Mouse (Mus musculus): ENCODE results near the gene Mcm7. TPM values are rescaled to one million over a fixed set of nuclear protein-coding genes. Genes with fewer than 3 reads are reported as not detected.

The Mcm7 gene
- polyA plus RNA-seq, 1 experiment from 2014 or later: 225 TPM

- peaks cover 34% of the 10 kb centered on the region for H3K36me3 ChIP-seq
These were observed 35.0 kb downstream of the Mcm7 start for GRCm38 (mm10) chr5:138137257-138137656.

GRCm38 (mm10) chr5:138132425-138133064 is 39.7 kb downstream of the Mcm7 start:
- H3K27me3 ChIP-seq (ENCODE audit: insufficient read depth, poor library complexity, severe bottlenecking): no peaks in the 10 kb centered on the region
- no peaks in the 10 kb centered on the region for H3K4me1 ChIP-seq
- no peaks in the 10 kb centered on the region for H3K9me3 ChIP-seq
- no peak overlapping the region for H3K4me3 ChIP-seq
- H3K27ac ChIP-seq: no peak overlapping the region
- DNase-seq (ENCODE audit: low spot score): no peak
- WGBS: 87% methylated on average over 5 of the region's 5 CpGs
- H3K36me3 ChIP-seq: peaks cover 76% of the 10 kb centered on the region

More at GRCm38 (mm10) chr5:138137257-138137656, 35.0 kb downstream of the Mcm7 start:
- DNase-seq (ENCODE audit: low spot score): no peak
- Histone ChIP-seq H3K9me3 (no peaks in the 10 kb centered on the region), H3K27ac (no peak overlapping the region), H3K4me3 (no peak overlapping the region), H3K4me1 (no peaks in the 10 kb centered on the region), H3K27me3 (ENCODE audit: insufficient read depth, poor library complexity, severe bottlenecking) (no peaks in the 10 kb centered on the region)
- WGBS: 65% methylated on average over 4 of the region's 4 CpGs

- Histone ChIP-seq H3K27me3 (ENCODE audit: insufficient read depth, poor library complexity, severe bottlenecking) (no peaks in the 10 kb centered on the region), H3K9me3 (no peaks in the 10 kb centered on the region), H3K4me3 (peak overlapping the region; percentile 78), H3K27ac (peak overlapping the region; percentile 95; the same call in 1 of the 2 replicates), H3K4me1 (peaks cover 11% of the 10 kb centered on the region), H3K36me3 (peaks cover 27% of the 10 kb centered on the region)
- no peak for DNase-seq (ENCODE audit: low spot score)
- WGBS: 90% methylated on average over 3 of the region's 3 CpGs
These were observed 54.2 kb downstream of the Mcm7 start for GRCm38 (mm10) chr5:138118041-138118440.

GRCm38 (mm10) chr5:138117199-138118015 is 54.8 kb downstream of the Mcm7 start:
- peaks cover 11% of the 10 kb centered on the region for H3K4me1 ChIP-seq
- no peaks in the 10 kb centered on the region for H3K27me3 ChIP-seq (ENCODE audit: insufficient read depth, poor library complexity, severe bottlenecking)
- no peaks in the 10 kb centered on the region for H3K9me3 ChIP-seq
- H3K27ac ChIP-seq: peak overlapping the region; percentile 95
- H3K4me3 ChIP-seq: peak overlapping the region; percentile 78
- no peak for DNase-seq (ENCODE audit: low spot score)
- WGBS: 11% methylated on average over 16 of the region's 16 CpGs
- H3K36me3 ChIP-seq: peaks cover 22% of the 10 kb centered on the region

- Histone ChIP-seq H3K4me3 (peak within 1 kb of the TSS; percentile 78), H3K36me3 (peaks cover 17% of the 10 kb centered on the region), H3K27ac (peak within 1 kb of the TSS; percentile 95), H3K27me3 (ENCODE audit: insufficient read depth, poor library complexity, severe bottlenecking) (no peaks in the 10 kb centered on the region), H3K9me3 (no peaks in the 10 kb centered on the region), H3K4me1 (peaks cover 11% of the 10 kb centered on the region)
- 6% methylated on average over 38 of the region's 38 CpGs for whole genome bisulfite sequencing
- DNase-seq (ENCODE audit: low spot score): peak; percentile 93
These were observed 55.7 kb downstream of the Mcm7 start, which contains the start of gene Zscan21 for GRCm38 (mm10) chr5:138116255-138117198. Gene Zscan21, plus strand, starts transcription at chr5:138116903.

MicroRNAs within 50 kb of the gene (microRNA counts, 519-probe panel; counts per million panel counts)
- microRNA mmu-miR-106b (6,542 counts per million, percentile 68 among the panel's probes with 10 or more counts), microRNA mmu-miR-25 (9,174 counts per million, percentile 94 among the panel's probes with 10 or more counts), microRNA mmu-miR-93 (6,801 counts per million, percentile 72 among the panel's probes with 10 or more counts)

Small RNAs within 50 kb of the gene (microRNA-seq; reads per million reads assigned to microRNA genes)
- gene Mir106b (5,562 reads per million, percentile 91 among the genes with 10 or more reads in this experiment), gene Mir25 (473 reads per million, percentile 71 among the genes with 10 or more reads in this experiment), gene Mir93 (7,883 reads per million, percentile 93 among the genes with 10 or more reads in this experiment)

Other genes starting within 250 kb of the Mcm7 start
- not detected in 2 replicates for gene Gjc3, start 209.3 kb downstream of the Mcm7 start, polyA plus RNA-seq (2016; fragmentation: Nextera tagmentation; extraction: Ambion mirVana)
- gene Azgp1, start 190.9 kb downstream of the Mcm7 start, polyA plus RNA-seq (2016; fragmentation: Nextera tagmentation; extraction: Ambion mirVana): not detected in 2 replicates
- not detected in 2 replicates for gene Smok3a, start 151.2 kb downstream of the Mcm7 start, polyA plus RNA-seq (2016; fragmentation: Nextera tagmentation; extraction: Ambion mirVana)
- not detected in 2 replicates for gene Smok3b, start 151.0 kb downstream of the Mcm7 start, polyA plus RNA-seq (2016; fragmentation: Nextera tagmentation; extraction: Ambion mirVana)
- not detected in 2 replicates for gene Smok3c, start 119.2 kb downstream of the Mcm7 start, polyA plus RNA-seq (2016; fragmentation: Nextera tagmentation; extraction: Ambion mirVana)
- gene Zkscan1, start 87.3 kb downstream of the Mcm7 start, polyA plus RNA-seq (2016; fragmentation: Nextera tagmentation; extraction: Ambion mirVana): 15.6 and 15.8 TPM in 2 replicates
- 50.0 and 65.1 TPM in 2 replicates for gene Zscan21, start 55.5 kb downstream of the Mcm7 start, polyA plus RNA-seq (2016; fragmentation: Nextera tagmentation; extraction: Ambion mirVana)
- gene Zfp113, start 16.7 kb downstream of the Mcm7 start, polyA plus RNA-seq (2016; fragmentation: Nextera tagmentation; extraction: Ambion mirVana): 10.3 and 18.8 TPM in 2 replicates
- 366 and 394 TPM in 2 replicates for gene Cops6, start 11.4 kb downstream of the Mcm7 start, polyA plus RNA-seq (2016; fragmentation: Nextera tagmentation; extraction: Ambion mirVana)
- 13.4 and 15.0 TPM in 2 replicates for gene Ap4m1, start 420 bp downstream of the Mcm7 start, polyA plus RNA-seq (2016; fragmentation: Nextera tagmentation; extraction: Ambion mirVana)
- gene Taf6, start 15.0 kb upstream of the Mcm7 start, polyA plus RNA-seq (2016; fragmentation: Nextera tagmentation; extraction: Ambion mirVana): 89.3 and 113 TPM in 2 replicates
- gene Cnpy4, start 15.1 kb upstream of the Mcm7 start, polyA plus RNA-seq (2016; fragmentation: Nextera tagmentation; extraction: Ambion mirVana): 31.6 and 46.9 TPM in 2 replicates
- gene Mblac1, start 21.9 kb upstream of the Mcm7 start, polyA plus RNA-seq (2016; fragmentation: Nextera tagmentation; extraction: Ambion mirVana): 5.6 and 6.6 TPM in 2 replicates
- not detected in 2 replicates for gene Nxpe5, start 53.5 kb upstream of the Mcm7 start, polyA plus RNA-seq (2016; fragmentation: Nextera tagmentation; extraction: Ambion mirVana)
- 69.9 and 77.7 TPM in 2 replicates for gene Lamtor4, start 83.1 kb upstream of the Mcm7 start, polyA plus RNA-seq (2016; fragmentation: Nextera tagmentation; extraction: Ambion mirVana)
- gene BC037034, start 91.6 kb upstream of the Mcm7 start, polyA plus RNA-seq (2016; fragmentation: Nextera tagmentation; extraction: Ambion mirVana): 4.8 and 8.7 TPM in 2 replicates
- 1.4 and 1.6 TPM in 2 replicates for gene Gal3st4, start 100.4 kb upstream of the Mcm7 start, polyA plus RNA-seq (2016; fragmentation: Nextera tagmentation; extraction: Ambion mirVana)
- 0.07 and 0.16 TPM in 2 replicates for gene Gm43720, start 107.5 kb upstream of the Mcm7 start, polyA plus RNA-seq (2016; fragmentation: Nextera tagmentation; extraction: Ambion mirVana)
- gene Gpc2, start 107.6 kb upstream of the Mcm7 start, polyA plus RNA-seq (2016; fragmentation: Nextera tagmentation; extraction: Ambion mirVana): 11.1 and 18.0 TPM in 2 replicates
- gene Stag3, start 107.8 kb upstream of the Mcm7 start, polyA plus RNA-seq (2016; fragmentation: Nextera tagmentation; extraction: Ambion mirVana): 4.1 and 4.2 TPM in 2 replicates
- not detected in 2 replicates for gene Pvrig, start 169.5 kb upstream of the Mcm7 start, polyA plus RNA-seq (2016; fragmentation: Nextera tagmentation; extraction: Ambion mirVana)

Data from heart, embryonic 10.5 days (tissue).